In genomic region chr8:78054435-78054834, GRCm38 (mm10) we compare ENCODE assay signal across 16 mouse cellular contexts.
DNase-seq lines count a peak whose midpoint lies in the region; ATAC-seq lines count a peak whose summit lies in the region.
"Had no signal": no experiment of that assay in that cellular context is flagged by ENCODE, and none has a peak within 500 bp of the region (broad histone marks: within the 10 kb centered on the region; RNA-seq: fewer than 3 reads in every experiment).

No protein-coding gene starts in this region.

- 18% methylated on average over 5 of the region's 5 CpGs for WGBS in heart, embryonic 14.5 days
- WGBS in lung, embryonic 16.5 days = 16% methylated on average over 4 of the region's 5 CpGs
- WGBS in embryonic facial prominence, embryonic 10.5 days = 18% methylated on average over 5 of the region's 5 CpGs
- WGBS in neural tube, embryonic 14.5 days = 23% methylated on average over 5 of the region's 5 CpGs

- 0 out of 2 replicates have a peak overlapping the region, but pooled peaks have one; percentile 4 for H3K4me2 ChIP-seq in heart, embryonic 14.5 days (ENCODE audit: low read length)
- H3K4me2 ChIP-seq in lung, embryonic 16.5 days (ENCODE audit: low read depth, low read length) = peak overlapping the region; percentile 22; the same call in 1 of the 2 replicates
- H3K4me2 ChIP-seq in neural tube, embryonic 14.5 days (ENCODE audit: low read depth, low read length) = no peak overlapping the region
- H3K4me2 ChIP-seq: embryonic facial prominence, embryonic 13.5 days; limb, embryonic 15.5 days had no signal

- no peak overlapping the region for H3K4me3 ChIP-seq in heart, embryonic 14.5 days (ENCODE audit: control insufficient read depth in 1 of 2, insufficient read depth in 1 of 2, low read depth in 1 of 2, low read length in 2 of 2)
- H3K4me3 ChIP-seq in lung, embryonic 16.5 days (ENCODE audit: low read length) = no peak overlapping the region
- 0 out of 2 replicates have a peak overlapping the region, but pooled peaks have one; percentile 18 for H3K4me3 ChIP-seq in embryonic facial prominence, embryonic 10.5 days
- H3K4me3 ChIP-seq in neural tube, embryonic 14.5 days (ENCODE audit: low read depth, low read length) = no peak overlapping the region
- H3K4me3 ChIP-seq: embryonic facial prominence, embryonic 13.5 days; limb, embryonic 15.5 days had no signal

- H3K27ac ChIP-seq in heart, embryonic 14.5 days (replicated peaks in 1 of 2; ENCODE audit: control insufficient read depth in 1 of 2, insufficient read depth in 1 of 2, low read depth in 2 of 2, low read length in 2 of 2) = no peak overlapping the region
- H3K27ac ChIP-seq in lung, embryonic 16.5 days (ENCODE audit: low read length) = no peak overlapping the region
- H3K27ac ChIP-seq in embryonic facial prominence, embryonic 10.5 days (replicated peaks) = no peak overlapping the region
- no peak overlapping the region for H3K27ac ChIP-seq in neural tube, embryonic 14.5 days (ENCODE audit: low read depth, low read length)
- H3K27ac ChIP-seq: embryonic facial prominence, embryonic 13.5 days; limb, embryonic 15.5 days; macrophage had no signal

- no peaks in the 10 kb centered on the region for H3K9me3 ChIP-seq in heart, embryonic 14.5 days (ENCODE audit: control insufficient read depth, low read length)
- no peaks in the 10 kb centered on the region for H3K9me3 ChIP-seq in lung, embryonic 16.5 days (ENCODE audit: control insufficient read depth, low read length)
- no peaks in the 10 kb centered on the region for H3K9me3 ChIP-seq in embryonic facial prominence, embryonic 10.5 days
- no peaks in the 10 kb centered on the region for H3K9me3 ChIP-seq in neural tube, embryonic 14.5 days (ENCODE audit: control insufficient read depth, low read length)
- H3K9me3 ChIP-seq: embryonic facial prominence, embryonic 13.5 days; limb, embryonic 15.5 days had no signal

- intact Hi-C loops in gastrocnemius, postnatal 36 days (cut with DNase I) = no loop called here

- H3K9ac ChIP-seq in heart, embryonic 14.5 days (ENCODE audit: low read length) = no peak overlapping the region
- H3K9ac ChIP-seq in lung, embryonic 16.5 days (ENCODE audit: low read length) = no peak overlapping the region
- H3K9ac ChIP-seq in neural tube, embryonic 14.5 days (replicated peaks; ENCODE audit: low read depth, low read length) = no peak overlapping the region
- H3K9ac ChIP-seq: embryonic facial prominence, embryonic 13.5 days; limb, embryonic 15.5 days had no signal

- H3K36me3 ChIP-seq in heart, embryonic 14.5 days (ENCODE audit: control insufficient read depth, insufficient read depth, low read length) = no peaks in the 10 kb centered on the region
- H3K36me3 ChIP-seq in lung, embryonic 16.5 days (ENCODE audit: control insufficient read depth, insufficient read depth, low read length) = no peaks in the 10 kb centered on the region
- H3K36me3 ChIP-seq in embryonic facial prominence, embryonic 10.5 days (replicated peaks) = no peaks in the 10 kb centered on the region
- no peaks in the 10 kb centered on the region for H3K36me3 ChIP-seq in neural tube, embryonic 14.5 days (ENCODE audit: control insufficient read depth, insufficient read depth, low read length)
- H3K36me3 ChIP-seq: embryonic facial prominence, embryonic 13.5 days; limb, embryonic 15.5 days had no signal

- ATAC-seq in heart, embryonic 14.5 days (ENCODE audit: insufficient number of reproducible peaks, insufficient read depth, low FRiP score, low read depth) = no peak
- peak; percentile 49; the same call in 1 of the 2 replicates for ATAC-seq in lung, embryonic 16.5 days (ENCODE audit: low read depth)
- peak; percentile 17; the same call in 1 of the 2 replicates for ATAC-seq in neural tube, embryonic 14.5 days (ENCODE audit: low read depth)
- ATAC-seq: forebrain, embryonic 16.5 days had no signal

- DNase-seq in heart, adult 9 months (ENCODE audit: low spot score in 2 of 2) = no peak
- DNase-seq in lung, adult 18-20 months = no peak
- peak; percentile 61 for DNase-seq in embryonic facial prominence, embryonic 10.5 days (ENCODE audit: low spot score)
- DNase-seq in gastrocnemius, postnatal 36 days = no peak
- no peak for DNase-seq in thymus, postnatal 0 days (ENCODE audit: low spot score)
- DNase-seq: cerebellum, adult 18-20 months; gastrocnemius, postnatal 10 days; kidney, adult 9 months; right cerebral cortex, postnatal 25 days had no signal

- H3K27me3 ChIP-seq in heart, embryonic 14.5 days (ENCODE audit: control insufficient read depth, insufficient read depth, low read length) = no peaks in the 10 kb centered on the region
- H3K27me3 ChIP-seq in lung, embryonic 16.5 days (ENCODE audit: control insufficient read depth, insufficient read depth, low read depth, low read length) = no peaks in the 10 kb centered on the region
- H3K27me3 ChIP-seq in embryonic facial prominence, embryonic 10.5 days (replicated peaks; ENCODE audit: low read depth, poor library complexity, severe bottlenecking) = no peaks in the 10 kb centered on the region
- no peaks in the 10 kb centered on the region for H3K27me3 ChIP-seq in neural tube, embryonic 14.5 days (ENCODE audit: control insufficient read depth, insufficient read depth, low read length)
- H3K27me3 ChIP-seq: embryonic facial prominence, embryonic 13.5 days; limb, embryonic 15.5 days had no signal

- H3K4me1 ChIP-seq in heart, embryonic 14.5 days (ENCODE audit: control insufficient read depth in 2 of 2, insufficient read depth in 2 of 2, low read length in 2 of 2) = no peaks in the 10 kb centered on the region; a peak in 1 of 4 replicates
- H3K4me1 ChIP-seq in lung, embryonic 16.5 days (replicated peaks; ENCODE audit: control insufficient read depth, insufficient read depth, low read length) = peaks cover 2% of the 10 kb centered on the region; the same call in 1 of the 2 replicates
- peaks cover 9% of the 10 kb centered on the region for H3K4me1 ChIP-seq in embryonic facial prominence, embryonic 10.5 days
- no peaks in the 10 kb centered on the region for H3K4me1 ChIP-seq in neural tube, embryonic 14.5 days (ENCODE audit: control insufficient read depth, insufficient read depth, low read length)
